Mouse (Mus musculus) induced T-regulatory cell, adult 2 months (primary cell): ENCODE results near the gene Nt5c3b.

Experiments
- DNase-seq: peaks from one replicate; pipeline ENCODE4 v3.0.0-alpha.2; 2012; ENCODE audit warnings: low read depth

Nt5c3b gene

DNA sequence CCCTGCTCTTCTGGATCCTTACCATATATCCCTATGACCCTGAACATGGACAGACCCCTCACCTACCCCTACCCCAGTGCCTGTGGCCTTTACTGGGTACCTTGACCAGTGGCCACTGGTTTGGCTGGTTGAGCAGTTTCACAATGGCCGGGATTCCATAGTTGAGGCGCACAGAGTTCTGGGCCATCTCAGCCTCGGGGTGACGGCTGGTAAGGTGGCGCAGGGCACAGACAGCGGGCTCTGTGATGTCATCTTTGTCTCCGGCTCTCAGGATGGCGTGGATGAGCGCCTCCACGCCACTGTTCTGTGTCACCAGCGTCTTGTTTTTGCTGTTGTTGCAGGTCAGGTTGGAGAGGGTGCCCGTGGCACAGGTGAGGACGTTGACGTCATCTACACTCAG is 63.6 kb downstream of the Nt5c3b start:
- DNase-seq, result no peak

DNA sequence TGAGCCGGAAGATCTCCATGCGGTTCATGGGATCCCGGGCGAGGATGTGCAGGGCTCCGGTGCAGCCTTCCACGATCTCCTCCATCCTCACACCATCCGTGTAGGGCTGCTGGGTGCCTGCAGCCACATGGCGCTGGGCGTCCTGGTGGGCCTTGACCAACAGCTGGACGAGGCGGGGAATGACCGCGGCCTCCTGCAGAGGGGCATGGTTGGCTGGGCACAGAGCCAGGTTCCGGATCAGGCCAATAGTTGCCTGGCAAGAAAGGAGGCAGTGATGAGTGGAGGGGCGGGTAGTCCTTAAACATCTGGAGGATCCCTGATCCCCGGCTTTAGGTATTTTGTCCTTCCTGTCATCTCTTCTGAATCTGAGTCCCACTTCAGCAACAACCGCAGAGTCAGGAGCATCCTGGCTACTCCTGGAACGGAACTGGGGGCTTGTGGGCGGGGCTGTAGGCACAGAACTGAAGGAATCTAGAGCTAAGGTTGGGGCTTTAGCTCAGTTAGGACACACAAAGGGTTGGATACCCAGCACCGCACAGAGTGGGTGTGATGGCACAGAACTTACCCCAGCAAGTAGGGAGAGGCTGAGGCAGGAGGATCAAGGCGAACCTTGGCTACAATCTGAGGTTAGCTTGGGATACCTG is 64.7 kb downstream of the Nt5c3b start:
- no peak for DNase-seq

DNA sequence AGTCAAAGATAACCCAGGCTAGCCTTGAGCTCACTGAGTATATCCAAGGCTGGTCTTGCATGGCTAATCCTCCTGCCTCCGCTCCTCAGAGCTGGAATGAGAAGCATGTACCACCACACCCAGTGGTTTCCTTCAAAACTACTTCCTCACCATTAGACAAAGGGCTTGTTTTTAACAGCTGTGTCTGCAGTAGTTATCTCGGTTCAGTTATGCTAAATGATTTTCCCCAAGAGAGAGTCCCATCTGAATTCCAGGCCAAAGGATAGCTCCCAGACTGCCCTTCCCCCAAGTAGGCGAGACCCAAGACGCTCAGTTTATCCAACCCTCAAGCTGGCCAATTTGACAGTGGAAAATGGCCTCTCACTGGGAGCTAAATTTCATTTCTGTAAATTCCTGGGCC is 65.6 kb downstream of the Nt5c3b start:
- no peak for DNase-seq

DNA sequence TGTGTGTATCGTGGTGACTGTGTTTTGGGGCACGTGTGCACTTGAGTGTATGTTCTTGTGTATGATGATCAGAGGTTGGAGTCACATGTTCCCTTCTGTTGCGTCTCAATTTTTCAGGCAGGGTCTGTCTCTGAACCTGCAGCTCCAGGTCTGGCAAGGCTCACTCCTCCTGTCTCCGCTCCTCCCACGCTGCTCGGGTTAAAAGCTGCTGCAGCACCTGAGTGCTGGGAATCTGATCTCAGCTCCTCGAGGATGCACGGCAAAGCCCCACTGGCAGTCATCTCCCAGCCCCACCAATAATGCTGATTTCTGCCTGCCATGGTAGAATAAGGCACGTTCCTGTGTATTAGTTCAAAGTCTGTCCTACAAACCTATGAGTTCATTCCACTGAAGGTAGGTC is 66.5 kb downstream of the Nt5c3b start:
- DNase-seq, result no peak
